Mouse (Mus musculus) spleen, postnatal 10 days (tissue): ENCODE measurements around the gene Col4a1.
A peak's percentile ranks its signal among the peaks of the same experiment; 100 is the strongest.

Source experiments
- DNase-seq, 2 experiments: peaks; one replicate each; pipeline ENCODE4 v3.0.0; 2021 to 2022; ENCODE audit warnings: low spot score in 2 of 2

Gene Col4a1

GRCm38 (mm10) chr8:11233009-11233408 lies 79.6 kb downstream of the Col4a1 start:
- no peak for DNase-seq

- DNase-seq: no peak
These were observed 82.3 kb downstream of the Col4a1 start for GRCm38 (mm10) chr8:11230277-11230676.

GRCm38 (mm10) chr8:11227421-11227820 lies 85.2 kb downstream of the Col4a1 start:
- no peak for DNase-seq

GRCm38 (mm10) chr8:11225577-11226434 lies 86.8 kb downstream of the Col4a1 start:
- DNase-seq: no peak

GRCm38 (mm10) chr8:11224178-11224577 lies 88.4 kb downstream of the Col4a1 start:
- DNase-seq: no peak

- no peak for DNase-seq
These were observed 91.3 kb downstream of the Col4a1 start for GRCm38 (mm10) chr8:11221353-11221752.

GRCm38 (mm10) chr8:11219282-11219681 lies 93.3 kb downstream of the Col4a1 start:
- DNase-seq: no peak

GRCm38 (mm10) chr8:11215231-11215630 lies 97.4 kb downstream of the Col4a1 start:
- peak in 1 of 2 experiments; percentile 46 for DNase-seq

- DNase-seq: no peak
These were observed 106.1 kb downstream of the Col4a1 start for GRCm38 (mm10) chr8:11206509-11206908.

GRCm38 (mm10) chr8:11205532-11205931 lies 107.1 kb downstream of the Col4a1 start:
- DNase-seq: no peak

GRCm38 (mm10) chr8:11203260-11204110 lies 109.1 kb downstream of the Col4a1 start:
- no peak for DNase-seq

GRCm38 (mm10) chr8:11198650-11199049 lies 114.0 kb downstream of the Col4a1 start:
- no peak for DNase-seq

GRCm38 (mm10) chr8:11197988-11198387 lies 114.6 kb downstream of the Col4a1 start:
- DNase-seq: no peak

- DNase-seq: no peak
These were observed 115.4 kb downstream of the Col4a1 start for GRCm38 (mm10) chr8:11197261-11197660.

GRCm38 (mm10) chr8:11192719-11193324 lies 119.8 kb downstream of the Col4a1 start:
- DNase-seq: no peak

- peak; percentile 34 to 69 for DNase-seq
These were observed 124.9 kb downstream of the Col4a1 start for GRCm38 (mm10) chr8:11187581-11188271.

GRCm38 (mm10) chr8:11186456-11186855 lies 126.2 kb downstream of the Col4a1 start:
- no peak for DNase-seq

- no peak for DNase-seq
These were observed 127.0 kb downstream of the Col4a1 start for GRCm38 (mm10) chr8:11185672-11186071.

- no peak for DNase-seq
These were observed 129.0 kb downstream of the Col4a1 start for GRCm38 (mm10) chr8:11183611-11184031.

GRCm38 (mm10) chr8:11182606-11183005 lies 130.0 kb downstream of the Col4a1 start:
- DNase-seq: no peak

GRCm38 (mm10) chr8:11182148-11182484 lies 130.5 kb downstream of the Col4a1 start:
- no peak for DNase-seq
